26 mouse cellular contexts compared by ENCODE assay signal in the genomic region with DNA sequence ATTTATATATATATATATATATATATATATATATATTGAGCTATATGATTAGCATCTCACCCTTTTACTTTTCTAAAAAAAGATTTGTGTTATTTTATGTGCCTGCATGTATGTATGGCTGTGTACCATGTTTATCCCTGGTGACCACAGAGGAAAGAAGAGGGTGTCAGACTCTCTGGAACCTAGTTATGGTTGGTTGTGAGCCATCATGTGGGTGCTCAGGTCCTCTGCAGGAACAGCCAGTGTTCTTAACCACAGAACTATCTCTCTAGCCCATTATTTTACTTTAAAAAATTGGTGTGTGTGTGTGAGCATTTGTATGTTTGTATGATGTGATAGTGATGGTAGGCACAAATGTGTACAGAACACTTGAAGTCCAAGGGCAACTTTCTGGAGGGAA.
"Had no signal": no experiment of that assay in that cellular context is flagged by ENCODE, and none has a peak within 500 bp of the region (broad histone marks: within the 10 kb centered on the region; RNA-seq: fewer than 3 reads in every experiment).

No protein-coding gene starts in this region.

- H3K27me3 ChIP-seq: heart, embryonic 12.5 days; hindbrain, embryonic 12.5 days; intestine, embryonic 15.5 days; limb, embryonic 12.5 days; liver, embryonic 13.5 days had no signal

- H3K4me1 ChIP-seq: hindbrain, embryonic 10.5 days; hindbrain, embryonic 12.5 days; intestine, embryonic 15.5 days; limb, embryonic 10.5 days; limb, embryonic 12.5 days had no signal

- H3K9ac ChIP-seq: heart, embryonic 12.5 days; hindbrain, embryonic 12.5 days; hindbrain, embryonic 14.5 days; intestine, embryonic 15.5 days; limb, embryonic 12.5 days; liver, embryonic 13.5 days had no signal

- H3K27ac ChIP-seq: heart, adult 2 months; hindbrain, embryonic 10.5 days; hindbrain, embryonic 12.5 days; hindbrain, embryonic 14.5 days; intestine, embryonic 15.5 days; layer of hippocampus, adult 2 months; limb, embryonic 10.5 days; limb, embryonic 12.5 days; liver, embryonic 13.5 days had no signal

- DNase-seq: gastrocnemius, adult 2 months; gastrocnemius, postnatal 10 days; gastrocnemius, postnatal 25 days; heart, adult 2 months; heart, postnatal 10 days; heart, postnatal 4 days; kidney, adult 18-20 months; kidney, adult 8-10 months; kidney, postnatal 10 days; kidney, postnatal 25 days; kidney, postnatal 4 days; layer of hippocampus, adult 9-11 months; layer of hippocampus, postnatal 36 days; liver; liver, embryonic 13.5 days had no signal

- H3K9me3 ChIP-seq: heart, embryonic 12.5 days; hindbrain, embryonic 10.5 days; hindbrain, embryonic 12.5 days; intestine, embryonic 15.5 days; limb, embryonic 10.5 days; limb, embryonic 12.5 days; liver, embryonic 13.5 days had no signal

- ATAC-seq: hindbrain, embryonic 16.5 days; inflammation-experienced regulatory T-cells, adult 6 months; intestine, embryonic 15.5 days; intestine, postnatal 0 days had no signal

- H3K4me2 ChIP-seq: heart, embryonic 12.5 days; hindbrain, embryonic 12.5 days; hindbrain, embryonic 14.5 days; intestine, embryonic 15.5 days; limb, embryonic 12.5 days; liver, embryonic 13.5 days had no signal

- H3K4me3 ChIP-seq: gastrocnemius, adult 2 months; heart, adult 2 months; heart, embryonic 12.5 days; hindbrain, embryonic 10.5 days; hindbrain, embryonic 12.5 days; intestine, embryonic 15.5 days; layer of hippocampus, adult 2 months; limb, embryonic 10.5 days; limb, embryonic 12.5 days; liver, embryonic 13.5 days had no signal

- H3K36me3 ChIP-seq: heart, embryonic 12.5 days; hindbrain, embryonic 12.5 days; intestine, embryonic 15.5 days; limb, embryonic 12.5 days; liver, embryonic 13.5 days had no signal
